Mouse (Mus musculus) liver, embryonic 14.5 days (tissue): Measurements from ENCODE around the gene Wfs1. TPM values are rescaled to one million over a fixed set of nuclear protein-coding genes. Genes with fewer than 3 reads are reported as not detected.

Experiments
- ATAC-seq: fragments of 200-750 bp; cut with Nextera tagmentation; 2 replicates; pipeline ENCODE4 v1.8.0; 2017; ENCODE audit warnings: moderate number of reproducible peaks, mild to moderate bottlenecking, moderate library complexity; ENCODE audit not compliant: insufficient read depth
- DNase-seq, 3 experiments: peaks; one replicate each; pipeline ENCODE4 v3.0.0-alpha.2; 2012 to 2013; ENCODE audit warnings: low read depth in 3 of 3, low spot score in 3 of 3
- H3K27ac ChIP-seq: fragments of 300-500 bp; sonication (generic); 2 replicates; pipeline ENCODE4 v1.5.1; 2014; ENCODE audit warnings: moderate library complexity, mild to moderate bottlenecking, control low read depth, inconsistent platforms
- H3K27me3 ChIP-seq: fragments of 300-500 bp; sonication (generic); 2 replicates; pipeline ENCODE4 v1.6.1; 2014; ENCODE audit warnings: mild to moderate bottlenecking, low read length, moderate library complexity; ENCODE audit not compliant: control insufficient read depth, insufficient read depth
- H3K36me3 ChIP-seq: fragments of 300-500 bp; sonication (generic); replicated peaks from 2 replicates; pipeline ENCODE4 v1.6.1; 2014; ENCODE audit warnings: low read depth; ENCODE audit not compliant: control insufficient read depth, insufficient read depth
- H3K4me1 ChIP-seq, 2 experiments: fragments of 200-500 bp in 1 of 2; fragments of 300-500 bp in 1 of 2; sonication (generic) in 1 of 2; replicated peaks; 2 replicates each; pipeline ENCODE4 v1.6.1; 2012 to 2014; ENCODE audit warnings: antibody characterized with exemption in 1 of 2, inconsistent platforms in 1 of 2, low read length in 1 of 2; ENCODE audit not compliant: control insufficient read depth in 2 of 2, insufficient read depth in 2 of 2
- H3K4me2 ChIP-seq: fragments of 300-500 bp; sonication (generic); 2 replicates; pipeline ENCODE4 v1.6.1; 2014; ENCODE audit warnings: low read depth, mild to moderate bottlenecking, control low read depth, moderate library complexity
- H3K4me3 ChIP-seq, 2 experiments: fragments of 200-500 bp in 1 of 2; fragments of 300-500 bp in 1 of 2; sonication (generic) in 1 of 2; 2 replicates each; pipeline ENCODE4 v1.5.1; 2012 to 2014; ENCODE audit warnings: low read depth in 2 of 2, low read length in 2 of 2, mild to moderate bottlenecking in 2 of 2, control low read depth in 1 of 2, inconsistent platforms in 1 of 2, moderate library complexity in 1 of 2; ENCODE audit not compliant: insufficient read depth in 1 of 2
- H3K9ac ChIP-seq: fragments of 300-500 bp; sonication (generic); replicated peaks from 2 replicates; pipeline ENCODE4 v1.6.1; 2014; ENCODE audit warnings: mild to moderate bottlenecking, control low read depth, moderate library complexity
- H3K9me3 ChIP-seq: fragments of 300-500 bp; sonication (generic); 2 replicates; pipeline ENCODE4 v1.6.1; 2016; ENCODE audit warnings: low read length, mixed read lengths; ENCODE audit not compliant: control insufficient read depth
- CTCF ChIP-seq: IDR thresholded peaks from 2 replicates; pipeline ENCODE4 v1.5.1; 2016; ENCODE audit warnings: antibody characterized with exemption, low read depth, control low read depth
- EP300 ChIP-seq: IDR thresholded peaks from 2 replicates; pipeline ENCODE4 v1.6.1; 2016; ENCODE audit warnings: antibody characterized with exemption, low read depth
- WGBS: fragments of 180-500 bp; shearing (Covaris S2); extraction: QIAGEN DNeasy Blood & Tissue Kit; methylation state at CpG from one replicate; pipeline ENCODE4 v1.1.7; 2014; ENCODE audit not compliant: insufficient replicate concordance; 5-methylcytosine and 5-hydroxymethylcytosine counted together
- polyA plus RNA-seq, 2 experiments: library from polyadenylated mRNA; depleted of rRNA in 1 of 2; stranded (reverse) in 1 of 2; unstranded in 1 of 2; fragments of >200 nt; fragmentation: Nextera tagmentation in 1 of 2; extraction: Ambion mirVana in 1 of 2; gene quantifications; 2 replicates each; pipeline versions ENCODE4 v1.2.1 to v1.2.3; 2012 to 2014

Gene Wfs1
- polyA plus RNA-seq, 2 experiments, result 0.72 to 0.84 TPM

GRCm38 (mm10) chr5:36988124-36988780 is 753 bp downstream of the Wfs1 start:
- WGBS, result 11% methylated on average over 24 of the region's 24 CpGs

GRCm38 (mm10) chr5:36986617-36987016 is 2.4 kb downstream of the Wfs1 start:
- no peak for TF ChIP-seq CTCF
- TF ChIP-seq EP300, result no peak

More at GRCm38 (mm10) chr5:36988124-36988780, 753 bp downstream of the Wfs1 start:
- no peaks in the 10 kb centered on the region; the same call in none of the 2 replicates for H3K27me3 ChIP-seq
- peak overlapping the region; percentile 66 for H3K4me2 ChIP-seq
- no peaks in the 10 kb centered on the region for H3K36me3 ChIP-seq
- ATAC-seq, result no peak
- no peak for DNase-seq
- H3K4me1 ChIP-seq, result no peaks in the 10 kb centered on the region; a peak in 1 of 4 replicates
- no peak overlapping the region for H3K27ac ChIP-seq
- TF ChIP-seq EP300 (no peak), CTCF (no peak)
- H3K4me3 ChIP-seq, result peak overlapping the region; percentile 55 to 58
- H3K9ac ChIP-seq, result 0 out of 2 replicates have a peak overlapping the region, but pooled peaks have one; percentile 18
- no peaks in the 10 kb centered on the region for H3K9me3 ChIP-seq

GRCm38 (mm10) chr5:36982271-36982670 is 6.7 kb downstream of the Wfs1 start:
- Histone ChIP-seq H3K27ac (no peak overlapping the region), H3K4me2 (no peak overlapping the region), H3K4me3 (no peak overlapping the region), H3K4me1 (no peaks in the 10 kb centered on the region), H3K27me3 (no peaks in the 10 kb centered on the region), H3K36me3 (no peaks in the 10 kb centered on the region), H3K9ac (no peak overlapping the region), H3K9me3 (no peaks in the 10 kb centered on the region)
- 75% methylated on average over 4 of the region's 4 CpGs for WGBS
- TF ChIP-seq EP300, result no peak
- no peak for TF ChIP-seq CTCF
- no peak for ATAC-seq
- no peak for DNase-seq

More at GRCm38 (mm10) chr5:36986617-36987016, 2.4 kb downstream of the Wfs1 start:
- Histone ChIP-seq H3K4me2 (no peak overlapping the region), H3K27ac (no peak overlapping the region), H3K9ac (no peak overlapping the region), H3K4me1 (no peaks in the 10 kb centered on the region; a peak in 1 of 4 replicates), H3K27me3 (no peaks in the 10 kb centered on the region; the same call in none of the 2 replicates), H3K9me3 (no peaks in the 10 kb centered on the region), H3K36me3 (no peaks in the 10 kb centered on the region), H3K4me3 (no peak overlapping the region)
- 38% methylated on average over 1 of the region's 1 CpGs for WGBS
- DNase-seq (no peak), ATAC-seq (no peak)

DNA sequence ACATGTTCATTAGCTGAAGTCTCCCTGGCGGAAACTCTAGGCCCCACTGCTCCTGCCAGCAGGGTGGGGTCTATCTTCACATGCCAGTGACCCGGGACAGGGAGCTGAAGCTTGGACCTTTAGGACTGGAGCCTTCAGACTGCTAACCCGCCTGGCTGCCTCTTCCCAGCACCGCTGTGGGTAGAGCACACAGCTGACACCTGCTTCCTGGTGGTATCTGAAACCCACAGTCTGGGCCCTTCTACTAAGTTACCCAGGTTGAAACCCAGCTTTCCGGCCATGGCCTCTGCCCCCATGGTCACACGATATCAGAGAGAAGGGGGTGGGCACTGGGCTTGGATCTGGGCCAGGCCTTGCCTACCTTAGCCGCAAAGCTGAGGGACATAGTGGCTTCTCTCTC is 9.4 kb downstream of the Wfs1 start:
- no peaks in the 10 kb centered on the region for H3K36me3 ChIP-seq
- WGBS, result 62% methylated on average over 7 of the region's 7 CpGs
- H3K4me1 ChIP-seq, result no peaks in the 10 kb centered on the region
- no peak overlapping the region for H3K27ac ChIP-seq
- no peak for TF ChIP-seq CTCF
- no peak for TF ChIP-seq EP300
- H3K9me3 ChIP-seq, result no peaks in the 10 kb centered on the region
- DNase-seq (no peak), ATAC-seq (no peak)
- H3K4me2 ChIP-seq, result no peak overlapping the region
- H3K9ac ChIP-seq, result no peak overlapping the region
- no peak overlapping the region for H3K4me3 ChIP-seq
- no peaks in the 10 kb centered on the region for H3K27me3 ChIP-seq

DNA sequence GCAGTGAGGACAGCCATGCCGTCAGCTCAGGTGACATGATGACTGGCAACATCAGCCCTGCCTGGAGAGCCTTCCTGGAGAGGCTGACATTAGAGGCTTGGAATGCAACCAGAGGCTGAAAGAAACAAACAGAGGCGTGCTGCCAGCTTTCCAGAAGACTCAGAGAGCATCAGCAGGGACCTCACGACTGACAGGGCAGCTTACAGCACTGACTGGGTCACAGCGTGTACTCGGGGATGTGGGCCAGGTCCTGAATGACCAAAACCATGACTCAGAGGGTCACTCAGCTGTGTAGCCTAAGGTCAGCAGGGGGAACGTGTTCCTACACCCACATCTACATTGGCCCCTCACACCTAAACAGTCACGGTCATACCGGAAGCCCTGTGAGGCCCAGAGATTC is 10.0 kb downstream of the Wfs1 start:
- ATAC-seq, result no peak
- Histone ChIP-seq H3K9ac (no peak overlapping the region), H3K4me2 (no peak overlapping the region), H3K27me3 (no peaks in the 10 kb centered on the region), H3K36me3 (no peaks in the 10 kb centered on the region), H3K9me3 (no peaks in the 10 kb centered on the region), H3K4me1 (no peaks in the 10 kb centered on the region), H3K27ac (no peak overlapping the region), H3K4me3 (no peak overlapping the region)
- 57% methylated on average over 8 of the region's 8 CpGs for WGBS
- TF ChIP-seq EP300, result no peak
- no peak for TF ChIP-seq CTCF
- DNase-seq, result no peak
